Mouse (Mus musculus): Measurements from ENCODE around the gene Tpi1.
A peak's percentile ranks its signal among the peaks of the same experiment; 100 is the strongest.

- 0 out of 2 replicates have a peak, but pooled peaks have one; percentile 24 for TF ChIP-seq EP300 (IDR thresholded peaks at IDR 0.05; ENCODE audit: low read depth)
- no peak for TF ChIP-seq CTCF (IDR thresholded peaks at IDR 0.05; ENCODE audit: low read depth)
These were observed at the start of gene Tpi1 for GRCm38 (mm10) chr6:124813933-124814332.
